Mouse (Mus musculus): ENCODE measurements around the gene Rps16. TPM values are rescaled to one million over a fixed set of nuclear protein-coding genes. Genes with fewer than 3 reads are reported as not detected.

The Rps16 gene
- polyA plus RNA-seq, 1 experiment from 2014 or later = 988 TPM

GRCm38 (mm10) chr7:28371514-28371989 is 21.1 kb downstream of the Rps16 start:
- H3K4me1 ChIP-seq (ENCODE audit: control insufficient read depth, insufficient read depth, low read length) = peaks cover 4% of the 10 kb centered on the region
- H3K36me3 ChIP-seq (replicated peaks; ENCODE audit: control insufficient read depth, insufficient read depth, low read depth, low read length) = peaks cover 12% of the 10 kb centered on the region
- ATAC-seq (replicated peaks; ENCODE audit: insufficient number of reproducible peaks, low FRiP score, low TSS enrichment, low read depth) (peak; percentile 4; the same call in 1 of the 2 replicates), DNase-seq (ENCODE audit: low spot score) (peak; percentile 71)
- peak overlapping the region; percentile 82 for H3K4me2 ChIP-seq (ENCODE audit: low read depth, low read length)
- H3K9ac ChIP-seq (replicated peaks; ENCODE audit: low read length) = peak overlapping the region; percentile 96
- H3K27me3 ChIP-seq (ENCODE audit: control insufficient read depth, insufficient read depth, low read length) = no peaks in the 10 kb centered on the region
- peak overlapping the region; percentile 89 for H3K4me3 ChIP-seq (ENCODE audit: low read depth, low read length)
- WGBS = 0% methylated on average over 39 of the region's 43 CpGs
- peak overlapping the region; percentile 93 for H3K27ac ChIP-seq (replicated peaks; ENCODE audit: low read depth, low read length)
- no peaks in the 10 kb centered on the region for H3K9me3 ChIP-seq (replicated peaks; ENCODE audit: control insufficient read depth, low read length)

GRCm38 (mm10) chr7:28372251-28373108 is 22.0 kb downstream of the Rps16 start, which contains the start of gene Plekhg2:
Gene Plekhg2, minus strand, starts transcription at chr7:28372599.
- ATAC-seq (replicated peaks; ENCODE audit: insufficient number of reproducible peaks, low FRiP score, low TSS enrichment, low read depth) (peak; percentile 83), DNase-seq (ENCODE audit: low spot score) (peak; percentile 99)
- H3K4me2 ChIP-seq (ENCODE audit: low read depth, low read length) = peak within 1 kb of the TSS; percentile 82
- H3K4me3 ChIP-seq (ENCODE audit: low read depth, low read length) = peak within 1 kb of the TSS; percentile 89
- WGBS = under 1% methylated on average over 64 of the region's 66 CpGs
- H3K27ac ChIP-seq (replicated peaks; ENCODE audit: low read depth, low read length) = peak within 1 kb of the TSS; percentile 93
- H3K27me3 ChIP-seq (ENCODE audit: control insufficient read depth, insufficient read depth, low read length) = no peaks in the 10 kb centered on the region
- H3K9me3 ChIP-seq (replicated peaks; ENCODE audit: control insufficient read depth, low read length) = no peaks in the 10 kb centered on the region
- H3K4me1 ChIP-seq (ENCODE audit: control insufficient read depth, insufficient read depth, low read length) = peaks cover 4% of the 10 kb centered on the region
- H3K9ac ChIP-seq (replicated peaks; ENCODE audit: low read length) = peak within 1 kb of the TSS; percentile 96
- peaks cover 12% of the 10 kb centered on the region for H3K36me3 ChIP-seq (replicated peaks; ENCODE audit: control insufficient read depth, insufficient read depth, low read depth, low read length)

- Histone ChIP-seq H3K4me1 (ENCODE audit: control insufficient read depth, insufficient read depth, low read length) (peaks cover 10% of the 10 kb centered on the region), H3K27ac (replicated peaks; ENCODE audit: low read depth, low read length) (peak overlapping the region; percentile 53; the same call in 1 of the 2 replicates), H3K4me3 (ENCODE audit: low read depth, low read length) (peak overlapping the region; percentile 89), H3K9ac (replicated peaks; ENCODE audit: low read length) (peak overlapping the region; percentile 50; the same call in 1 of the 2 replicates), H3K36me3 (replicated peaks; ENCODE audit: control insufficient read depth, insufficient read depth, low read depth, low read length) (peaks cover 6% of the 10 kb centered on the region), H3K4me2 (ENCODE audit: low read depth, low read length) (peak overlapping the region; percentile 19; the same call in 1 of the 2 replicates), H3K27me3 (ENCODE audit: control insufficient read depth, insufficient read depth, low read length) (no peaks in the 10 kb centered on the region), H3K9me3 (replicated peaks; ENCODE audit: control insufficient read depth, low read length) (no peaks in the 10 kb centered on the region)
- WGBS = 1% methylated on average over 9 of the region's 9 CpGs
- peak; percentile 94 for DNase-seq (ENCODE audit: low spot score)
- ATAC-seq (replicated peaks; ENCODE audit: insufficient number of reproducible peaks, low FRiP score, low TSS enrichment, low read depth) = peak; percentile 0; the same call in 1 of the 2 replicates
These were observed 22.7 kb downstream of the Rps16 start for GRCm38 (mm10) chr7:28373131-28373581.

GRCm38 (mm10) chr7:28373891-28374495 is 23.5 kb downstream of the Rps16 start:
- Histone ChIP-seq H3K27me3 (ENCODE audit: control insufficient read depth, insufficient read depth, low read length) (no peaks in the 10 kb centered on the region), H3K4me3 (ENCODE audit: low read depth, low read length) (no peak overlapping the region), H3K27ac (replicated peaks; ENCODE audit: low read depth, low read length) (0 out of 2 replicates have a peak overlapping the region, but pooled peaks have one; percentile 22), H3K4me1 (ENCODE audit: control insufficient read depth, insufficient read depth, low read length) (peaks cover 14% of the 10 kb centered on the region), H3K36me3 (replicated peaks; ENCODE audit: control insufficient read depth, insufficient read depth, low read depth, low read length) (peaks cover 5% of the 10 kb centered on the region), H3K9ac (replicated peaks; ENCODE audit: low read length) (no peak overlapping the region; the same call in 1 of the 2 replicates), H3K4me2 (ENCODE audit: low read depth, low read length) (no peak overlapping the region), H3K9me3 (replicated peaks; ENCODE audit: control insufficient read depth, low read length) (no peaks in the 10 kb centered on the region)
- ATAC-seq (replicated peaks; ENCODE audit: insufficient number of reproducible peaks, low FRiP score, low TSS enrichment, low read depth) (no peak), DNase-seq (ENCODE audit: low spot score) (no peak)
- WGBS = 82% methylated on average over 7 of the region's 7 CpGs

- Histone ChIP-seq H3K9ac (replicated peaks; ENCODE audit: low read length) (no peak overlapping the region), H3K4me2 (ENCODE audit: low read depth, low read length) (peak overlapping the region; percentile 45), H3K36me3 (replicated peaks; ENCODE audit: control insufficient read depth, insufficient read depth, low read depth, low read length) (no peaks in the 10 kb centered on the region; the same call in none of the 2 replicates), H3K27me3 (ENCODE audit: control insufficient read depth, insufficient read depth, low read length) (no peaks in the 10 kb centered on the region), H3K27ac (replicated peaks; ENCODE audit: low read depth, low read length) (peak overlapping the region; percentile 96), H3K4me3 (ENCODE audit: low read depth, low read length) (no peak overlapping the region), H3K4me1 (ENCODE audit: control insufficient read depth, insufficient read depth, low read length) (peaks cover 14% of the 10 kb centered on the region), H3K9me3 (replicated peaks; ENCODE audit: control insufficient read depth, low read length) (no peaks in the 10 kb centered on the region)
- ATAC-seq (replicated peaks; ENCODE audit: insufficient number of reproducible peaks, low FRiP score, low TSS enrichment, low read depth) = no peak
- no peak for DNase-seq (ENCODE audit: low spot score)
- 74% methylated on average over 10 of the region's 10 CpGs for WGBS
These were observed 24.2 kb downstream of the Rps16 start for GRCm38 (mm10) chr7:28374647-28375046.

- H3K9ac ChIP-seq (replicated peaks; ENCODE audit: low read length) = peak overlapping the region; percentile 76
- H3K4me2 ChIP-seq (ENCODE audit: low read depth, low read length) = peak overlapping the region; percentile 69
- no peaks in the 10 kb centered on the region; the same call in 1 of the 2 replicates for H3K36me3 ChIP-seq (replicated peaks; ENCODE audit: control insufficient read depth, insufficient read depth, low read depth, low read length)
- no peaks in the 10 kb centered on the region for H3K9me3 ChIP-seq (replicated peaks; ENCODE audit: control insufficient read depth, low read length)
- H3K4me3 ChIP-seq (ENCODE audit: low read depth, low read length) = peak overlapping the region; percentile 33
- H3K4me1 ChIP-seq (ENCODE audit: control insufficient read depth, insufficient read depth, low read length) = peaks cover 11% of the 10 kb centered on the region
- DNase-seq (ENCODE audit: low spot score) = peak; percentile 96
- ATAC-seq (replicated peaks; ENCODE audit: insufficient number of reproducible peaks, low FRiP score, low TSS enrichment, low read depth) = peak; percentile 49
- under 1% methylated on average over 36 of the region's 36 CpGs for WGBS
- no peaks in the 10 kb centered on the region for H3K27me3 ChIP-seq (ENCODE audit: control insufficient read depth, insufficient read depth, low read length)
- peak overlapping the region; percentile 96 for H3K27ac ChIP-seq (replicated peaks; ENCODE audit: low read depth, low read length)
These were observed 24.9 kb downstream of the Rps16 start for GRCm38 (mm10) chr7:28375176-28375921.

DNA sequence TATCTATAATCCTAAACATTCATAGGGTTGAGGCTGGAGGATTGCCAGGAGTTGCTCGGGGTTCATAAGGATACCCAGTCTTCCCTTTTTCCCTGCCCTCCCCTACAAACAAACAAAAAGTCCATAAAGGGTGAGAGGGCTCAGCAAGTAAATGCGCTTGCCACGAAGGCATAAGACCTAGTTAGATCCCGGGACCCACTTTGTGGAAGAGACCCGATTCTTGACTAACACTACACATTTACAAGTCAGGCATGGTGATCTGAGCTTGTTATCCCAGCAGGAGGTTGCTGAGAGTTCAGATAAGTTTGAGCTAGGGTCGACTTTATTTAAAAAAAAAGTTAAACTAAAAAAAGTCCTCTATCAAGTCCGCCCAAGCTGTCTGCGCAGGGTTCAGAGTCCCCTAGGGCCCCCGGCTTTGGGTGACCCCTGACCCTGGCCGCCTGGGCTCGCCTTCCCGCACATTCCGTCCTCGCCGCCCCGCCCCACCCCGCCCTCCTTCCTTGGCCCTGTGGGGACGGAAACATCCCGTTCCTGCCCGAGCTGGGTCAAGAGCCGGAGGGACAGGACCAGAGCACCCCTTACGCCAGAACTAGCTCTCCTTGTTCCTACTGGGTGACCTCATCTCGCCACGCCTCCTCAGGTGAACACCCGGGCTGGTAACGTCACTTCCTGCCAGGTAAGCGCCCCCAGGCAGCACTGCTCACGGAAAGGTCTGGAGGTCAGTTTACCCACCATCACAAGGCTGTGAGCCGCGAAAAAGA is 25.7 kb downstream of the Rps16 start:
- ATAC-seq (replicated peaks; ENCODE audit: insufficient number of reproducible peaks, low FRiP score, low TSS enrichment, low read depth) (no peak), DNase-seq (ENCODE audit: low spot score) (peak; percentile 75)
- peaks cover 14% of the 10 kb centered on the region for H3K4me1 ChIP-seq (ENCODE audit: control insufficient read depth, insufficient read depth, low read length)
- H3K9ac ChIP-seq (replicated peaks; ENCODE audit: low read length) = peak overlapping the region; percentile 64
- H3K27me3 ChIP-seq (ENCODE audit: control insufficient read depth, insufficient read depth, low read length) = no peaks in the 10 kb centered on the region
- peak overlapping the region; percentile 96 for H3K27ac ChIP-seq (replicated peaks; ENCODE audit: low read depth, low read length)
- H3K9me3 ChIP-seq (replicated peaks; ENCODE audit: control insufficient read depth, low read length) = no peaks in the 10 kb centered on the region
- 2% methylated on average over 30 of the region's 30 CpGs for WGBS
- no peaks in the 10 kb centered on the region for H3K36me3 ChIP-seq (replicated peaks; ENCODE audit: control insufficient read depth, insufficient read depth, low read depth, low read length)
- peak overlapping the region; percentile 69 for H3K4me2 ChIP-seq (ENCODE audit: low read depth, low read length)
- peak overlapping the region; percentile 33 for H3K4me3 ChIP-seq (ENCODE audit: low read depth, low read length)

All from embryonic facial prominence, embryonic 11.5 days (tissue).